Mouse (Mus musculus): Measurements from ENCODE around the gene Hdac5. TPM values are rescaled to one million over a fixed set of nuclear protein-coding genes. Genes with fewer than 3 reads are reported as not detected.
A peak's percentile ranks its signal among the peaks of the same experiment; 100 is the strongest.

Gene Hdac5
- total RNA-seq, 2 experiments from 2014 or later = 79.1 to 115 TPM

- DNase-seq (ENCODE audit: low spot score in 2 of 2) = peak in 1 of 2 experiments; percentile 36
Measured at GRCm38 (mm10) chr11:102216056-102216885, 13.7 kb downstream of the Hdac5 start.

GRCm38 (mm10) chr11:102215511-102215910, 14.5 kb downstream of the Hdac5 start:
- DNase-seq (ENCODE audit: low spot score in 2 of 2) = no peak

GRCm38 (mm10) chr11:102214430-102215156, 15.4 kb downstream of the Hdac5 start:
- no peak for DNase-seq (ENCODE audit: low spot score in 2 of 2)

- DNase-seq (ENCODE audit: low spot score in 2 of 2) = no peak
Measured at GRCm38 (mm10) chr11:102211936-102212341, 18.0 kb downstream of the Hdac5 start.

- DNase-seq (ENCODE audit: low spot score in 2 of 2) = no peak
Measured at GRCm38 (mm10) chr11:102211011-102211410, 19.0 kb downstream of the Hdac5 start.

- DNase-seq (ENCODE audit: low spot score in 2 of 2) = no peak
Measured at GRCm38 (mm10) chr11:102210185-102210584, 19.8 kb downstream of the Hdac5 start.

- DNase-seq (ENCODE audit: low spot score in 2 of 2) = no peak
Measured at GRCm38 (mm10) chr11:102209742-102210141, 20.2 kb downstream of the Hdac5 start.

GRCm38 (mm10) chr11:102208846-102209245, 21.1 kb downstream of the Hdac5 start:
- DNase-seq (ENCODE audit: low spot score in 2 of 2) = no peak

GRCm38 (mm10) chr11:102207825-102208777, 21.9 kb downstream of the Hdac5 start:
- no peak for DNase-seq (ENCODE audit: low spot score in 2 of 2)

GRCm38 (mm10) chr11:102206481-102206880, 23.5 kb downstream of the Hdac5 start:
- no peak for DNase-seq (ENCODE audit: low spot score in 2 of 2)

- peak in 1 of 2 experiments; percentile 20 for DNase-seq (ENCODE audit: low spot score in 2 of 2)
Measured at GRCm38 (mm10) chr11:102201408-102201821, 28.6 kb downstream of the Hdac5 start.

- peak in 1 of 2 experiments; percentile 15 for DNase-seq (ENCODE audit: low spot score in 2 of 2)
Measured at GRCm38 (mm10) chr11:102199856-102200255, 30.1 kb downstream of the Hdac5 start.

GRCm38 (mm10) chr11:102198245-102198644, 31.7 kb downstream of the Hdac5 start:
- DNase-seq (ENCODE audit: low spot score in 2 of 2) = no peak

GRCm38 (mm10) chr11:102196018-102196797, 33.8 kb downstream of the Hdac5 start:
- peak in 1 of 2 experiments; percentile 27 for DNase-seq (ENCODE audit: low spot score in 2 of 2)

GRCm38 (mm10) chr11:102193657-102194440, 36.1 kb downstream of the Hdac5 start:
- DNase-seq (ENCODE audit: low spot score in 2 of 2) = peak in 1 of 2 experiments; percentile 25

- no peak for DNase-seq (ENCODE audit: low spot score in 2 of 2)
Measured at GRCm38 (mm10) chr11:102190848-102191247, 39.1 kb downstream of the Hdac5 start.

- peak; percentile 87 to 91 for DNase-seq (ENCODE audit: low spot score in 2 of 2)
Measured at GRCm38 (mm10) chr11:102189461-102190436, 40.2 kb downstream of the Hdac5 start, which contains the start of gene G6pc3. Gene G6pc3, plus strand, starts transcription at chr11:102189620.

- DNase-seq (ENCODE audit: low spot score in 2 of 2) = no peak
Measured at GRCm38 (mm10) chr11:102188980-102189379, 41.0 kb downstream of the Hdac5 start.

Data from adrenal gland, adult 18-20 months (tissue).